Mouse (Mus musculus): Measurements from ENCODE around the gene Ufsp1.

The Ufsp1 gene

GRCm38 (mm10) chr5:137295296-137295695 is 867 bp downstream of the Ufsp1 start:
- no peak for DNase-seq (ENCODE audit: extremely low spot score, low read depth, low spot score)

GRCm38 (mm10) chr5:137295712-137296111 is 1.3 kb downstream of the Ufsp1 start:
- DNase-seq (ENCODE audit: extremely low spot score, low read depth, low spot score), result no peak

GRCm38 (mm10) chr5:137297126-137297525 is 2.7 kb downstream of the Ufsp1 start:
- no peak for DNase-seq (ENCODE audit: extremely low spot score, low read depth, low spot score)

GRCm38 (mm10) chr5:137299240-137299639 is 4.8 kb downstream of the Ufsp1 start:
- no peak for DNase-seq (ENCODE audit: extremely low spot score, low read depth, low spot score)

- no peak for DNase-seq (ENCODE audit: extremely low spot score, low read depth, low spot score)
Observed at GRCm38 (mm10) chr5:137301253-137301652, 6.8 kb downstream of the Ufsp1 start.

GRCm38 (mm10) chr5:137303609-137304008 is 9.2 kb downstream of the Ufsp1 start:
- DNase-seq (ENCODE audit: extremely low spot score, low read depth, low spot score), result no peak

GRCm38 (mm10) chr5:137304165-137304564 is 9.7 kb downstream of the Ufsp1 start:
- no peak for DNase-seq (ENCODE audit: extremely low spot score, low read depth, low spot score)

GRCm38 (mm10) chr5:137304816-137305215 is 10.4 kb downstream of the Ufsp1 start:
- no peak for DNase-seq (ENCODE audit: extremely low spot score, low read depth, low spot score)

GRCm38 (mm10) chr5:137305822-137306221 is 11.4 kb downstream of the Ufsp1 start:
- DNase-seq (ENCODE audit: extremely low spot score, low read depth, low spot score), result no peak

GRCm38 (mm10) chr5:137306439-137307005 is 12.1 kb downstream of the Ufsp1 start:
- DNase-seq (ENCODE audit: extremely low spot score, low read depth, low spot score), result no peak

- peak; percentile 98 for DNase-seq (ENCODE audit: extremely low spot score, low read depth, low spot score)
Observed at GRCm38 (mm10) chr5:137307071-137307912, 12.9 kb downstream of the Ufsp1 start, which contains the start of gene Srrt. Gene Srrt, minus strand, starts transcription at chr5:137307674.

GRCm38 (mm10) chr5:137308356-137308755 is 13.9 kb downstream of the Ufsp1 start:
- no peak for DNase-seq (ENCODE audit: extremely low spot score, low read depth, low spot score)

GRCm38 (mm10) chr5:137313466-137314192 is 19.2 kb downstream of the Ufsp1 start:
- DNase-seq (ENCODE audit: extremely low spot score, low read depth, low spot score), result no peak

- peak; percentile 77 for DNase-seq (ENCODE audit: extremely low spot score, low read depth, low spot score)
Observed at GRCm38 (mm10) chr5:137314193-137315083, 20.0 kb downstream of the Ufsp1 start, which contains the start of gene Trip6. Gene Trip6, minus strand, starts transcription at chr5:137314404.

GRCm38 (mm10) chr5:137315084-137315903 is 20.9 kb downstream of the Ufsp1 start:
- DNase-seq (ENCODE audit: extremely low spot score, low read depth, low spot score), result no peak

GRCm38 (mm10) chr5:137317361-137317760 is 22.9 kb downstream of the Ufsp1 start:
- no peak for DNase-seq (ENCODE audit: extremely low spot score, low read depth, low spot score)

- DNase-seq (ENCODE audit: extremely low spot score, low read depth, low spot score), result no peak
Observed at GRCm38 (mm10) chr5:137318570-137318969, 24.1 kb downstream of the Ufsp1 start.

- no peak for DNase-seq (ENCODE audit: extremely low spot score, low read depth, low spot score)
Observed at GRCm38 (mm10) chr5:137320996-137321395, 26.6 kb downstream of the Ufsp1 start.

- DNase-seq (ENCODE audit: extremely low spot score, low read depth, low spot score), result no peak
Observed at GRCm38 (mm10) chr5:137330910-137331309, 36.5 kb downstream of the Ufsp1 start.
